Mouse (Mus musculus): ENCODE data around the gene Gstm4.
A peak's percentile ranks its signal among the peaks of the same experiment; 100 is the strongest.

Gene Gstm4

DNA sequence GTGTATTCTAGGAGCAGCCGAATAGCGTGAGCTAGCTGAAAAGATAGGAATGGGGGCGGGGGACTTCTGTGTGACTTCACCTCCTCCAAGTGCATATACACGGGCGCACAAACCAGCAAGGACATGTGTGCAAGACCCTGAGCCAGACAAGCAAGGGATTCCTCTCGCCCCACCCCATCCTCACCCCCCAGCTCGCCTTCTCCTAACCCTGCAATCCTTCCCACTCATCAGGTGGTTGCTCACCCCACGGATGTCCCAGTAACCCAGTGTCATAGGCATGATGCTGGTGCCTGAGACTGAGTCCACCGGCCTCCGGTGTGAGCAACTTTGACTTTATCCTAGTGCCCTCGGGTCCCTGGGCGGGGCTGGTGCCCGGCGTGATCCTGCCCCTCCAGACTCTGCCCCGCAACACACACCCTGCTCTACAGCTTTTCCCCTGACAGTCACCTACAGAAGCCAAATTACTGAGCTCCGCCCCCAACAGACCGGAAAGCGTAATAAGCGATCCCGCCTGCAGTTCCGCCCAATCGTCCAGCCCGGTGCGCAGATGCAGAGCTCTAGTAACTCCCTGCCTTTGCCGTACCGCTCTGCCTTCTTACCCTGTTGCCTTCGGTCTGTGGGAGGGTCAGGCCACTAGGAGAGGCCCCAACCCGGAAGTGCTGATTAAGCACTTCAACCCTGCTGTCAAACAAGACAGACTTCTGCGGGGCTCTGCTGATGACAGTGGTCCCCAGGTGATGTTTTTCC lies at the start of gene Gstm4:
TSS of gene Gstm4 (minus strand) at position 501 of the 747 bp plus-strand sequence.
- DNase-seq: peak; percentile 89

DNA sequence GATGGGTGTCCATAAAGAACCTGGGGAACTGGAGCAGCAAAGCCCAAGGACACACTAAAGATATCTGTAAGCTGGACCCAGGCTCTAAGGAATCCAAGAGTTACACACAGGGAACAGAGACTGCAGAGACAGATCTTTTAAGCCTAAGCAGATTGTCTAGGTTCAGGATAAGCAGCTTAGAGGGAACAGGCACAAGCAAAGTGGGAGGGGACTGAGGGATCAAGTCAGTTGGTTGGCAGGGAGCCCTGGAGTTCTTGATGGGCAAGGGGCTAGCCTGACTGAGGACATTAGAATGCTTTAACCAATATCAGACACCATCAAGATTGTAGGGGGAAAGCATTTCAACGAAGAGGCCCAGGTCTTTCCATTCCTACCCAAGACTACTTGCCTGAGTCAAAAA lies 49.5 kb upstream of the Gstm4 start:
- DNase-seq: no peak

GRCm38 (mm10) chr3:108093306-108093705 lies 48.6 kb upstream of the Gstm4 start:
- no peak for DNase-seq

DNA sequence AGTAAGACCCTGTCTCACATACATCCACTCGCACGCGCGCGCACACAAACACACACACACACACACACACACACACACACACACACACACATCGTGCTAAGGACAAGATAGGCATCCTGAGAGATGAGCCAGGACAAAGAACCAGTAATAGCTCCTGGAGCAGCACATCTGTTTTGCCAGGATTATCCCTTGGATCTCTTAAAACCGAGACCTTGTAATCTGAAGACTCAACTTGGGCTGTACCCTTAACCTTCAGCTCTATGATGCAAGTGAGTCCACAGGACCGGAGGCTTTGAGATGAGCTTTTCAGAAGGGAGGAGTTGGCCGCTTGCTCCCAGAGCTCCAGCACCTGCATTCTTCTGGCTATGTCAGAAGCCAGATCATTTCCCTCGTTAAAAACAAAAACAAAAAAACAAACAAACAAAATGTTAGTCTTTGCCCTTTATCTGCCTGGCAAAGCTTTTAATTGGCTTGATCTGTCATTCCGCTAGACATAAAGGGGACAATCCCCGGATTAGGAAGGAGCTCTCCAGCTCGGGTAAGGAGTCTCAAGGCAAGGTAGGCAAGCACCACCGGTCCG lies 47.9 kb upstream of the Gstm4 start, which contains the start of gene Gnat2:
TSS of gene Gnat2 (plus strand) at position 254 of the 580 bp plus-strand sequence.
- DNase-seq: no peak

DNA sequence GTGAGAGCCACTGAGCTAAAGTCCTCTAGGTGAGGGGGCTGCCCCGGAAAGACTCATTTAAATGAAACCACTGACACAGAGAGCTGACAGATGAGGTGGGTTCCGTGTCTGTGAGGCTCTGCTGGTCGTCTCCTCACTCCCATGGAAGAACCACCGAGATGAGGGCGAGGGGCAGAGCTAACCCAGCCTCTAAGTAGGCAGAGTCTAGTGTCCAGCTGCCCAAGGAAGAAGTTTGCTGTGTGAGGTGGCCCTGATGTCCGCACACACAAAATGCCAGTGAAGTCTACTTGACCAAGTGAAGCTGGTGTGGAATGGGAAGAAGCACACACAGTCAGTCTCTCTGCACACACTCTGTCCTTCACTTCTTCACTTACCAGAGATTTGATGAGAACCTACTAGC lies 47.3 kb upstream of the Gstm4 start:
- DNase-seq: no peak

GRCm38 (mm10) chr3:108090561-108090960 lies 45.9 kb upstream of the Gstm4 start:
- DNase-seq: no peak

DNA sequence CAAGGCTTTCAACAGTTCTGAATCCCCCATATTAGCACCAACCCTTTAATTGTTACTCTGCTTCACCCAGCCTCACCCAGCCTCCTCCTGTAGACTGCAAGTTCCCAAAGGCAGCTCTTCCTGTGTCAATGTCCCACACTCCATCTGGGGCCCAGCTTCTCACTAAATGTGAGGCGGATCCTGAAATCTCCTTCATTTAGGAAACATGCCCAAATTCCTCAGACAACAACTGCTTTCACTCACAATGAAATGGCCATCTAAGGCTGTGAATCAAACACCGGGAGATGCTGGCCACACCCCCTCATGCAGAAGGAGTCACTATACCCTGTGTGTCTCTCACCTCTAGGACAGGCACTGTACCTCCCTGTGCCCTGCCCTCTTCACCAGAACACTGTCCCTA lies 45.2 kb upstream of the Gstm4 start:
- no peak for DNase-seq

DNA sequence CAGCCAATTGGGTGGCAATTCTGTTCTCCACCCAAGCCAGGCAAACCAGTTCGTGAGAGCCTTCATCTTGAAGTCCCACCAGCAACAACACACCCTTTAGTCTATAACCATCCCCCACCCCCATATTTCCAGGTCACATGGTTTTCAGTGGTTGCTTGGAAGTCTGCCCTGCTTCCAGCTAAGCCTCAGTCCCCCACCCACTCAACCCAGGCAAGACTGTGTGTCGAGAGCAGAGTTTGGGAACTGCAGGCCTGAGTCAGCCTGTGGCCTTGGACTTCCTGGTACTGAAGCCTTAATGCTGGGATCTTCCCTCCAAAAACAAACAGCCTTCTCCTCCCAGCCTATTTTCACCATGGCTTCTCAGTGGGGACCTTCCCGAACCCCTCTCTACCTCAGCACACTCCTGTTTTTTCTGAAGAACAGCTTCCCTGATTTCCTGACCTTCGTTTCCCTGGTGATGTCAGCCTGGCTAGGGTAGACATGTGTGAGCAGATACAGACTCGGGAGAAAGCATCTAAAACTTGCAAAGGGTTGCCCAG lies 44.2 kb upstream of the Gstm4 start:
- DNase-seq: no peak

DNA sequence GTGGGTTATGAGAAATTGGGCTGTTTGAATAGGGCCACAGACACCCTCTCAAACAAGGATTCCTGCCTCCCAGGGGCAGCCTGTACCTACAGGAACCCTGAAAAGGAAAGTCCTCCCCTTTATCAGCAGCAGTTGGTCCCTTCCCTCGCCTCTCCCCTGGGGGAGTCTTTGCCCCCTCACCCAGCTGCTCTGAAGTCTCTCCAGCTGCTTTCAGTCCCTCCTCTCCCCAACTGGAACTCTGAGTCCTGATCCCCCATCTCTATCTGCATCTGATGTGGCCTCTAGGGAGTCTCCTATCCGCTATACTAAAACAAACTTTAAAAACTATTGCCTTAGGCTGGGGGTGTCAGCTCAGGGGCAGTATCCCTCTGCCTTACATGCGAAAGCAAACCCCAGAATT lies 42.6 kb upstream of the Gstm4 start:
- no peak for DNase-seq

GRCm38 (mm10) chr3:108086470-108086979 lies 41.8 kb upstream of the Gstm4 start, which contains the start of gene Ampd2:
TSS of gene Ampd2 (minus strand) at chr3:108086651.
- peak; percentile 91 for DNase-seq

DNA sequence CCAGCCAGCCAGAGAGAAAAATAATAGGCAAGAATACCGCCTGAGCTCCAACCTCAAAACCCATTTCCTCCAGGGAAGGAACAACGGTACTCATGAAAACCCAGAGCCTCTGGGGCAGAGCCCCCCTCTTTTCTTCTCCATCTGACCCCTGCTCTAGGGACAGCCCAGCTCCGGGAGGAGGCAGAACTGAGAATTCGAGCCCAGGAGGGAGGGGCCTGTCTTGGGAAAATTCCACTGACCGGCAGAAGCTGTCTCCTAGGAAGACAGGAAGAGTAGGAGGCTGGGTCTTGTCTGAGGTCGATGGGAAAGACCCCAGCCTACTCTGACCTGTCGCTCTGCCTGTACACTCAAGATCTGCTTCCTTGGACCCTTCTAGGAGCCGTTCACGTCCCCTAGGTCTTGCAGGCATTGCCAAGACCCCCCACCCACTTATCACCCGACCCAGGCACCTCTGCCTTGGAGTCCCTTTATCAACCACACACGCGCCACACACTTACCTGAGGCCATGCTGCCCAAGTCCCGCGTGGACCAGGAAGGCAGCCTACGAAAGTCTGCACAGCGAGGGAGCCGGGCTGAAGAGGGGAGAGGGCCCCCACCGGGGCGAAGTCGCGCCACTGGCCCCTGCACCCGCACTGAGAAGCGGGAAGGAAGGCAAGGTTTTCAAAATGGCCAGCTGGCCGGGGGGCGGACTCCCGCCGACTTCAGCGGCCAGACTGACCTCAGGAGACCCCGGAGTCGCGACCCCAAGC lies 41.2 kb upstream of the Gstm4 start:
- DNase-seq: peak; percentile 89

DNA sequence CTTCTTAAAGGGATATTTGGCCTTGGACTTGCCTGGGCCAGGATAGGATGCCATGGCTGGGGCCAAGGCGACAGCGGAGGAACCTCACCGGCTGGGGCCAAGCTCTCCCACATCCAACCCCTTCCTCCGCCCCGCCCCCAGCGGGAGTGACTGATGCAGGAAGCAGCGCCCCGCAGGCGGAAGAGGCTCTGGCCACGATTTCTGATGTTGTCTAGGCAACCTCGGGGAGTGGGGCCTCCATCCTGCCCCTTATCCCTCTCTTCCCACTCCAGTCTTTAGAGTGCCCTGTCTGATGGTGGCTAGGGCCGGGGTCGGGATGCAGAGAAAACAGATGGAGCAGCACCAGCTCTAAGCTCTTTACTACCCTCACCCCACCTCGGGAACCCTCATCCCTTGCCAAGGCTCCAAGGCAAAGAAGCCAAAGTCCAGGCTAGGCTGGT lies 40.6 kb upstream of the Gstm4 start:
- peak; percentile 96 for DNase-seq

- DNase-seq: no peak
Measured at GRCm38 (mm10) chr3:108084767-108085270, 40.1 kb upstream of the Gstm4 start.

DNA sequence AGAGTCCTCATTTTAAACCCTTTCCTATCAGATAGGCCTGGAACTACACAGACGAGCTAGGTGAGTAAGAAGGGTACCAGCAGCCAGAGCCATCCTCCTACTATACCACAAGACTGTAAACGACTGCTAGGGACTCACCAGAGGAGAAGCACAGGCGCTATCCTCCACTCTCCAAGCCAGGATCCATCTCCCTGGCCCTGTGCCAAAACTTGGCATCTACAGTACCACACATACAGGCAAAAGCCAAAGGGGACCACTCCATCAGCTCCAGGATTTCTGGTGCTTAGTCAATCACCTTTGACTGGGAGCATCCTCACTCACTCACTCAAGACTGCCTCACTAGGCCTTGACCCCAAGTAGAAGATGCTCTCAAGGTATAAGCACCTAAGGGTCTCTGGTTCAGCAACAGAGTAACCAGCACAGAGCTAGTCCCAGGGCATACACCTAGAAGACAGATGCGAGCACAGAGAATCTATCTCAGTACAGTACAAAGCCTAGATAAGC lies 39.3 kb upstream of the Gstm4 start:
- DNase-seq: no peak

DNA sequence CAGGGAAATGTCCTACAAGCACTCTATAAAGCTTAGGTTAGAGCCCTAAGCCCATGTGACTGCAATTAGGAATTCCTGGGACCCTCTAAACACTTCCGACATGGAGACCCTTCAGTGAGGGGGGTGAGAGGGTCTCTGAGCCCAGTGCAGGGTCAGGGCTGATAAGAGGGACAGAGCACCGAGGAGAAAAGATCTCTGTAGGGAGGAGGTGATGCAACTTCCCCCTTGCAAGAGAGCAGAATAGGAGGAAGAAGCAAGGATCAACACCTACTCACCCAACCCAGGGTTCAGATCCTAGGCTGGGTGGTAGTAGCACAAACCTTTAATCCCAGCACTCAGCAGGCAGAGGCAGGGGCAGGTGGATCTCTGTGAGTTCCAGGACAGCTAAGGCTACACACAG lies 38.5 kb upstream of the Gstm4 start:
- DNase-seq: no peak

- DNase-seq: no peak
Measured at GRCm38 (mm10) chr3:108082251-108082875, 37.7 kb upstream of the Gstm4 start.

- no peak for DNase-seq
Measured at GRCm38 (mm10) chr3:108081681-108082080, 37.0 kb upstream of the Gstm4 start.

DNA sequence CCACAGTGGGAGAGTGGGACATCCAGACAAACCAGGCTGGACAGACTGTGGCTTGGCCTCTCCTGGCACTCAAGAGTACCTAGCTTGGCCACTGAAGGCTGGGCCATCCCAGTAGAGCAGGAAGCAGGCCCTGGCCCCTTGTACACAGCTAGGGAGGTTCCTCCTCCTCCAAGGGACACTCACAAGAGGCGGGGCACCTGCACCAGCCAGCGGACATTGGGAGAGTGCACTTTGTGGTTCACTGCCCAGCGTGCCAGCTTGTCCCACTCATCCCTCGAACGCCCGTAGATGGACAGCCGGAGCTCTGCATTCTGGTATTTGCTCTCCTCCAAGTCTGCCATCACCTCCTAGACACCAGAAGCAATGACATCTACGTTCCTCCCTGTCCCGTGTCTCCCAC lies 32.1 kb upstream of the Gstm4 start:
- peak; percentile 48 for DNase-seq

DNA sequence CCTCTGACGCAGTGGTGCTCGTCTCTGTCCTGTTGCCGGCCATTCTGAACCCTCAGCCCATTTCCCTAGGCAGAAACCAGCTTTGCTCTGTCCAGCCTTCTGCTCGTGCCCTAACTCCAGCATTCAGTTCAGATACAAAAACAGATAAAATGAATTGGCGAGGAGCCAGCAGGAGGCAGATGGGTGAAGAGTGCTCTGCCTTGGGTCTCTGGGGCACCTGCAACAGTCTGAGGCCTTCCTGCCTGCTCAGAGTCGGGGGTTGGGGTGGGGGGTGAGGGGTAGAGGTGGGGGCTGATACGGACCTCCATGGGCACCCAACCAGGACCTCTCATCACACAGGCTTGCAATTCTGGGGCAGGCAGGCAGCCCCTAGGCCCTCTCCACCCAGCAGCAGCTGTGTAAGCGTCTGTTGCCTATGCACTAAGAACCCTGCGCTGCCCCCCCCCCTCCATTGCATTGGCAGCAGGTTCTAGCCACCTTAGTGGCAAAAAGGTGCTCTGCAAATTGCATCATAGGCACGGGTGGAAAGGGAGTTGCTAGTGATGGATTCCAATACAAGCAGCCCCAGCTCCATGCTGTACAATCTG lies 28.4 kb upstream of the Gstm4 start:
- no peak for DNase-seq

DNA sequence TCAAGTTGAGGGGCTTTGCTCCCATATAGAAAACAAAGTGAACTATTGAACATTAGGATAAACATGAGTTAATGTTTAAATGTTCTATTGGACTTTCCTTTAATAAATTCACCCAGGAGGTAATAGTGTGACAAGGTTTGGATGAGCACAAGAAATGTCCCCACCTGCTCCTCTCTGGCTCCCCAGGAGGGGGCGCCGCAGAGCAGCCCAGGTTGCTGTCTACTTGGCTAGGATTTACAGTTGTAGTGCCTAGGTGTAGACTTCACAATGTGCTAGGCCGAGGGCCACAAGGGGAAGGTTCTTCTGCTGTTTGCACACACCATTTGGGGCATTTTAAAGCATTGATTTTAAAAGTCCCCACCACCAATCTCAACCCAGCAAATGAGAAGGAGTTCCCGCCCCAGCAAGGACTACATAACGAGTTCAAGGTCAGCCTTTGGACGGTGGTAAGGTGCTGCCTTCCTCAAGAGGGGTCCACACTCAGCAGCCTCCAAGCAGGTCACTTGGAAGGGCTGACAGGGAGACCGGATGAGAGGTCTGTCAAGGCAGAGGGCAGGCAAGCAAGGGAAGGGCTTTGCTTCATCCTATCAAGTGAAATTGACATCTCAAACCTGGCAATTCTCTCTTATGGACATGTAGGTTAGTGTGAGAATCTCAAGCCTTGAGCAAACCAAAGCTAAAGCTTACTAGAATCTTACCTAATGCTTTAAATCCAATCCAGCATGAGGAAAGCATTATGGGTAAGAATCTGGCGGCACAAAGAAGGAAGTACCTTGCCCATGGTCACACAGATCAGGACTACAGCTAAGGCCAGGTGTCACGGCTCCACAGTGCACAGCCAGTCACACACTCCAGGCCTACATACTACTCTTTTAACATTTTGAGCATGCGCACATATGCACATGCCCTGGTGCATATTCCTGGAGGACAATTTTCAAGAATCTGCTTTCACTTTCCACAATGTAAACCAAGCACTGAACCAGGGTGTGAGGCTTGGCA lies 25.9 kb upstream of the Gstm4 start:
- peak; percentile 86 for DNase-seq
